Mouse (Mus musculus): ENCODE measurements around the gene 4933414I15Rik. TPM values are rescaled to one million over a fixed set of nuclear protein-coding genes. Genes with fewer than 3 reads are reported as not detected.

The 4933414I15Rik gene
- polyA plus RNA-seq, 1 experiment from 2014 or later, result not detected

DNA sequence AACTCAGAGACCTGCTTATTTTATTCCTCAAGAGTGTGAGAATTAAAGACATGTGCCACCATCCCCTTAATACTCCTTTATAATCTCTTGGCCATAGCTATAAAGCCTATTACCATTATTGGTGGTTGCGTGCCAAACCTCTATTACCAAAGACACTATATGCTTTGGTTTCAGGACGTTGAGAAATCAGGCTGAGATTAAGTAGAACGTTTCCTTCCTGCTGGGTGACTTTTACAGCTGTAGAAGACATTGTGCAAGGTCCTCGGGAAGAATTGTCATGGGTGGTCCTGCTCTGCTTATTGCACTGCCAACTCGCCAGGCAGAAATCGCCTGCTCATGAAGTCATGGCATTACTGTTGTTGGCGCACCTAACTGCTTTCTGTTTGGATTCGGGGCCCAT, 5.1 kb downstream of the 4933414I15Rik start:
- Histone ChIP-seq H3K27me3 (replicated peaks; ENCODE audit: control insufficient read depth, insufficient read depth, low read length) (no peaks in the 10 kb centered on the region), H3K4me3 (ENCODE audit: low read depth, low read length) (no peak overlapping the region), H3K9me3 (ENCODE audit: control insufficient read depth, low read length) (no peaks in the 10 kb centered on the region), H3K27ac (ENCODE audit: low read depth, low read length) (no peak overlapping the region), H3K4me1 (replicated peaks; ENCODE audit: control insufficient read depth, insufficient read depth, low read length) (no peaks in the 10 kb centered on the region), H3K4me2 (no peak overlapping the region), H3K9ac (ENCODE audit: low read depth, low read length) (no peak overlapping the region), H3K36me3 (ENCODE audit: control insufficient read depth, insufficient read depth, low read length) (no peaks in the 10 kb centered on the region)
- no peak for DNase-seq (ENCODE audit: low spot score)
- 67% methylated on average over 8 of the region's 8 CpGs for WGBS
- ATAC-seq (replicated peaks; ENCODE audit: low FRiP score), result no peak

DNA sequence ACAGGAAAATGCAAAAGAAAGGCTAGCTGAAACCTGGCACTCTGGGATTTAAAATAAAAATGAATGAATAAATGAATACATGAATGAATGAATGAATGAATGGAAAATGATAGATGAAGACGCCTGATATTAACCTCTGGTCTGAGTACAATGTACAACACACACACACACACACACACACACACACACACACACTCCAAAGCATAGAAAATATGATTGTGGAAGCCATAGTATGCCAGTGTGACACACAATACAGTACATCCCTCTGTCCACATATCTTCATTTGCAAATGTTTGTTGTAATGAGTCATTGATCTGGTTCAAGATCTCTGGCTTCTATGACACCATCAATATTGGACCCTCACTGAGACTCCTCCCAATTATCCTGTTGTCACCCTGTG, 11.5 kb downstream of the 4933414I15Rik start:
- Histone ChIP-seq H3K9ac (ENCODE audit: low read depth, low read length) (no peak overlapping the region), H3K4me3 (ENCODE audit: low read depth, low read length) (no peak overlapping the region), H3K9me3 (ENCODE audit: control insufficient read depth, low read length) (no peaks in the 10 kb centered on the region), H3K4me2 (peak overlapping the region; percentile 98), H3K27ac (ENCODE audit: low read depth, low read length) (no peak overlapping the region), H3K36me3 (ENCODE audit: control insufficient read depth, insufficient read depth, low read length) (no peaks in the 10 kb centered on the region), H3K27me3 (replicated peaks; ENCODE audit: control insufficient read depth, insufficient read depth, low read length) (peaks cover 8% of the 10 kb centered on the region), H3K4me1 (replicated peaks; ENCODE audit: control insufficient read depth, insufficient read depth, low read length) (peaks cover 6% of the 10 kb centered on the region; the same call in 1 of the 2 replicates)
- ATAC-seq (replicated peaks; ENCODE audit: low FRiP score) (peak; percentile 21; the same call in 1 of the 2 replicates), DNase-seq (ENCODE audit: low spot score) (no peak)
- WGBS, result 61% methylated on average over 1 of the region's 1 CpGs

DNA sequence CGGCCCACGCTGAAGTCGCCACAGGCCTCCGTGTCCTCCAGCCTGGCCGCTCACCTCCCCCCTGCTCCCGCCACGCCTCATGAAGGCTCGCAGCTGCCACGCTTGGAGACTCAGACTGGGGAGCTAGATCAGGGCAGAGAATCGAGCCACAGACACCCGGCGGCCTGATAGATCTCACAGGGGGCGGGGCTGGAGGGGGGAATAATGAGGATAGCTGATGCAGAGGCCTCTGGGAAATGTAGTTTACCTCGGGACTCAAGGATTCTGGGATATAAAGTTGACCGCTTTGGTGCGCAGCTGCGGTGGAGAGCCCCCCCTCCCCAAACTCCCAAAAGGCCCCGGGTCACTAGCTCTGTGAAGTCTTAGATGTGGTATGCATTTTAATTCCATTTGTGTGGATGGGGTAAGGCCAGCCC, 12.1 kb downstream of the 4933414I15Rik start, which contains the start of gene Zfp354b:
Gene Zfp354b, minus strand, starts transcription at position 183 of the 416 bp plus-strand sequence.
- Histone ChIP-seq H3K27ac (ENCODE audit: low read depth, low read length) (no peak within 1 kb of the TSS), H3K4me2 (peak within 1 kb of the TSS; percentile 98), H3K27me3 (replicated peaks; ENCODE audit: control insufficient read depth, insufficient read depth, low read length) (peaks cover 8% of the 10 kb centered on the region), H3K9me3 (ENCODE audit: control insufficient read depth, low read length) (no peaks in the 10 kb centered on the region), H3K36me3 (ENCODE audit: control insufficient read depth, insufficient read depth, low read length) (no peaks in the 10 kb centered on the region), H3K4me3 (ENCODE audit: low read depth, low read length) (peak within 1 kb of the TSS; percentile 70), H3K4me1 (replicated peaks; ENCODE audit: control insufficient read depth, insufficient read depth, low read length) (peaks cover 6% of the 10 kb centered on the region; the same call in 1 of the 2 replicates), H3K9ac (ENCODE audit: low read depth, low read length) (peak within 1 kb of the TSS; percentile 64)
- 0% methylated on average over 18 of the region's 18 CpGs for WGBS
- peak; percentile 80 for DNase-seq (ENCODE audit: low spot score)
- peak; percentile 89 for ATAC-seq (replicated peaks; ENCODE audit: low FRiP score)

DNA sequence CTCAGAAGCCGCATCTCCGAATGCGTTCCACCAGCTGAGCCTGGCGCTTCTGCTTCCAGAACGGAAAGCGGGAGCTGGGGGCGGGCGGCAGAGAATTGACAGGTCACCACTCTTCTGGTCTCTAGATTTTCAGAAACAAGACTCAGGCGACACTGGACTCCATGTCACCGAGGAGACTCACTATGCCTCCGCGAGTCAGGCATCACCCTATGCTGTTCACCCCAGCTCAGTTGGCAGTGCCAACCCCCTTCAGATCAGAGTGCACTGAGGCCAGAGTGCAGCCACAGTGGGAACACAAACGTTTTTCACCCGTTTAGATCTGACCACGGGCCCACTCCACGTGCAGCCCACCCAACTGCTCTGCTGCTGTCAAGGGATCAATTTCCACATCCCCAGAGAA, 12.5 kb downstream of the 4933414I15Rik start:
- H3K27ac ChIP-seq (ENCODE audit: low read depth, low read length), result no peak overlapping the region
- ATAC-seq (replicated peaks; ENCODE audit: low FRiP score) (peak; percentile 61), DNase-seq (ENCODE audit: low spot score) (no peak)
- no peaks in the 10 kb centered on the region for H3K9me3 ChIP-seq (ENCODE audit: control insufficient read depth, low read length)
- H3K4me2 ChIP-seq, result peak overlapping the region; percentile 98
- H3K27me3 ChIP-seq (replicated peaks; ENCODE audit: control insufficient read depth, insufficient read depth, low read length), result peaks cover 8% of the 10 kb centered on the region
- peaks cover 6% of the 10 kb centered on the region; the same call in 1 of the 2 replicates for H3K4me1 ChIP-seq (replicated peaks; ENCODE audit: control insufficient read depth, insufficient read depth, low read length)
- H3K9ac ChIP-seq (ENCODE audit: low read depth, low read length), result peak overlapping the region; percentile 64
- no peaks in the 10 kb centered on the region for H3K36me3 ChIP-seq (ENCODE audit: control insufficient read depth, insufficient read depth, low read length)
- peak overlapping the region; percentile 70 for H3K4me3 ChIP-seq (ENCODE audit: low read depth, low read length)
- 1% methylated on average over 16 of the region's 16 CpGs for whole genome bisulfite sequencing

DNA sequence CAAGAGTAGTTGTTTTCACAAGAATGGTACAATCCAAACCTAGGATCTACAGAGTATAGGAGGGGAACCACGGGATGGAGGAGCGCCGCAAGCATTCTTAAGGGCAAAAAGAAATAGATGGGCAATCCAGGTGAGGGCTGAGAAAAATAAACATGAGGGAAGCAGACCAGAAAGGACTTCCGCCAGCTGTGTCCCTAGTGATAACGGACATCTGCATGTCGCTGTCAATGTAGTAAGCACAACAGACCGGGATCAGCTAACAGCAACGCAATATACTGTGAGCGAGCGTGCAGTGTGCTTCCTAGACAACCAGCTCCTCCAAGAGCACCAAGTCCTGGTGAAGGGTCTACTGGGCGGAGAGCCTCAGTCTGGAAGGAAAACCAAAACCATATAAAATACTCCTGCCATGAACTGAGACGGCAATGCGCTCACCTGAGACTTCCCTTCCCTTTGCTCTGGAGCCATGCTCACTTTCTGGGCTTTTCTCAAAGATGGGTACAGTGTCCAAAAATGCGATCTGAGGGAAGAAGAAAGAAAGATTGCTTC, 13.0 kb downstream of the 4933414I15Rik start:
- Histone ChIP-seq H3K36me3 (ENCODE audit: control insufficient read depth, insufficient read depth, low read length) (no peaks in the 10 kb centered on the region), H3K4me2 (peak overlapping the region; percentile 98), H3K4me1 (replicated peaks; ENCODE audit: control insufficient read depth, insufficient read depth, low read length) (peaks cover 6% of the 10 kb centered on the region; the same call in 1 of the 2 replicates), H3K9ac (ENCODE audit: low read depth, low read length) (peak overlapping the region; percentile 64; the same call in 1 of the 2 replicates), H3K9me3 (ENCODE audit: control insufficient read depth, low read length) (no peaks in the 10 kb centered on the region), H3K4me3 (ENCODE audit: low read depth, low read length) (peak overlapping the region; percentile 70), H3K27me3 (replicated peaks; ENCODE audit: control insufficient read depth, insufficient read depth, low read length) (peaks cover 8% of the 10 kb centered on the region), H3K27ac (ENCODE audit: low read depth, low read length) (no peak overlapping the region)
- ATAC-seq (replicated peaks; ENCODE audit: low FRiP score), result peak; percentile 42; the same call in 1 of the 2 replicates
- peak; percentile 48 for DNase-seq (ENCODE audit: low spot score)
- WGBS, result 18% methylated on average over 14 of the region's 14 CpGs

DNA sequence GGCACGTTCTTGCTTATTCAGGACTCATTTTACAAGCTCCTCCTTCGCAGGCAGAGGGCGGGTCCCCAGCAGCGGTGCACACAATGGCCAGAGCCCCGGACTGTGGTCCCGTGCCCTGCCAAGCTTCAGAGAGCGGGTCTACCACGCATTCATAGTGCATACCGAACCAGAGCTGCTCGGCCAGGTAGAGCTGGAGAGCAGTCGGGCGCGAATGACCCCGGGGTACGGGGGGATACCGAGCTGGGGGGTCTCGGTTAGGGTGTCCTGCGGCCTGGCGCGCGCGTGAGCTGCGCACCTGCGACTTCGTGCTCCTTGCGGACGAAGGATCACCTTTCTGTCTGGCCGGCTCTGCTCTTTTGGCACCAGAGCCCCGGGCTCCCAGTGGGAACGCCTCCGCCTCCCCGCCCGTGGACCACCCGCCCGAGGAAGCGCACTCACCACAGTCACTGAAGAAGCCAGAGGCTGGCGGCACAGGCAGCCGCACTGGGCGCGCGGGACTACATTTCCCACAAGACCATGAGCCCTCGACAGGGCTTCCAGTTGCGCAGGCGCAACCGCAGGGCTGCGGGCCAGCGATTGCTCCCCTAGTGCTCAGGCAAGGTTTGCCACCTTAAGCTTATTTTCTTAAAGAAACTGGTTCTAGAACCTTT, 27.8 kb downstream of the 4933414I15Rik start, which contains the start of gene Zfp2:
Gene Zfp2, minus strand, starts transcription at position 495 of the 650 bp plus-strand sequence.
- Histone ChIP-seq H3K9me3 (ENCODE audit: control insufficient read depth, low read length) (no peaks in the 10 kb centered on the region), H3K9ac (ENCODE audit: low read depth, low read length) (peak within 1 kb of the TSS; percentile 83), H3K36me3 (ENCODE audit: control insufficient read depth, insufficient read depth, low read length) (peaks cover 10% of the 10 kb centered on the region), H3K4me3 (ENCODE audit: low read depth, low read length) (peak within 1 kb of the TSS; percentile 83), H3K4me2 (peak within 1 kb of the TSS; percentile 63), H3K4me1 (replicated peaks; ENCODE audit: control insufficient read depth, insufficient read depth, low read length) (no peaks in the 10 kb centered on the region), H3K27ac (ENCODE audit: low read depth, low read length) (0 out of 2 replicates have a peak within 1 kb of the TSS, but pooled peaks have one; percentile 19), H3K27me3 (replicated peaks; ENCODE audit: control insufficient read depth, insufficient read depth, low read length) (no peaks in the 10 kb centered on the region)
- DNase-seq (ENCODE audit: low spot score) (peak; percentile 88), ATAC-seq (replicated peaks; ENCODE audit: low FRiP score) (peak; percentile 96)
- under 1% methylated on average over 47 of the region's 47 CpGs for WGBS

DNA sequence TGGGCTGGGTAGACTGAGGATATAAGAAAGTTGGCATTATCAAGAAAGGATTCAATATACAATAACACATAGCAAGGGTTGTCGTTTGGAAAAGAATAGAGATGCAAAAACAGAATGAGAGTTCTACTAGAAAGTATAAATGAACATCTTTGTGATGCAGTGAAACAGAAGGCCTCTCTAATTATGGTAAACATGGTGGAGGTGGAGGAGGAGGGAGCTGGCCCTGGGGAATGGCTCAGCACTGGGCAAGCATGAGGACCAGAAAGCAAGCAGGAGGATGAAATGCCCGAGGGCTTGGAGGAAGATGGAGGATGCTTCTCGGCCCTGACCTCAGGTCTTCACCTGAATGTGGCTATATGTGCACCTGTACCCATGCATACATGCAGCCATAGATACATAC, 29.1 kb downstream of the 4933414I15Rik start:
- 94% methylated on average over 3 of the region's 3 CpGs for WGBS
- H3K9ac ChIP-seq (ENCODE audit: low read depth, low read length), result no peak overlapping the region

DNA sequence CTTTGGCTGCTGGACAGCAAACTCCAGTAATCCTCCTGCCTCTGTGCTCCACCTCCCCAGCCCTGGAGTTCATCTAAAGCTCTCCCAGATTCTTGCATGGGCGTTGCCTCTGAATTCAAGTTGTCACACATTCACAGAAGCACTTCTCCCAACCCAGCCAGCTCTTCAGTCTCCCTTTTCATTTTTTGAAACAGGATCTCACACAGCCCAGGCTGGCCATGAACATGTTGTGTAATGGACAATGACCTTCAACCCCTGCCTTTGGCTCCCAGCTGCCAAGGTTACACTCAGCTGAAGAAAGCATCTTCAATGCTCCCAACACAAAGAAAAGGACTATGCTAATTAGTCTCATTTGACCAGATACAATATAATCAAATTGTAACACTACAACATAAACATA, 30.3 kb downstream of the 4933414I15Rik start:
- no peak for DNase-seq (ENCODE audit: low spot score)
- Histone ChIP-seq H3K9me3 (ENCODE audit: control insufficient read depth, low read length) (no peaks in the 10 kb centered on the region), H3K4me1 (replicated peaks; ENCODE audit: control insufficient read depth, insufficient read depth, low read length) (no peaks in the 10 kb centered on the region), H3K36me3 (ENCODE audit: control insufficient read depth, insufficient read depth, low read length) (peaks cover 26% of the 10 kb centered on the region), H3K4me2 (no peak overlapping the region), H3K4me3 (ENCODE audit: low read depth, low read length) (no peak overlapping the region), H3K27ac (ENCODE audit: low read depth, low read length) (no peak overlapping the region), H3K9ac (ENCODE audit: low read depth, low read length) (no peak overlapping the region), H3K27me3 (replicated peaks; ENCODE audit: control insufficient read depth, insufficient read depth, low read length) (no peaks in the 10 kb centered on the region)
- no peak for ATAC-seq (replicated peaks; ENCODE audit: low FRiP score)
- WGBS, result 68% methylated on average over 1 of the region's 1 CpGs

More for the DNA sequence above, 29.1 kb downstream of the 4933414I15Rik start:
- no peak overlapping the region for H3K4me2 ChIP-seq
- DNase-seq (ENCODE audit: low spot score) (no peak), ATAC-seq (replicated peaks; ENCODE audit: low FRiP score) (no peak)
- H3K4me3 ChIP-seq (ENCODE audit: low read depth, low read length), result no peak overlapping the region
- H3K27me3 ChIP-seq (replicated peaks; ENCODE audit: control insufficient read depth, insufficient read depth, low read length), result no peaks in the 10 kb centered on the region
- peaks cover 19% of the 10 kb centered on the region for H3K36me3 ChIP-seq (ENCODE audit: control insufficient read depth, insufficient read depth, low read length)
- H3K4me1 ChIP-seq (replicated peaks; ENCODE audit: control insufficient read depth, insufficient read depth, low read length), result no peaks in the 10 kb centered on the region
- no peaks in the 10 kb centered on the region for H3K9me3 ChIP-seq (ENCODE audit: control insufficient read depth, low read length)
- no peak overlapping the region for H3K27ac ChIP-seq (ENCODE audit: low read depth, low read length)
